Mouse (Mus musculus) spleen, adult 12 weeks (tissue): ENCODE data around the gene Tln1.

ENCODE experiments used
- DNase-seq: peaks from one replicate; pipeline ENCODE4 v3.0.0; 2022; ENCODE audit warnings: low spot score

Tln1 gene

GRCm38 (mm10) chr4:43546375-43547047 is 16.0 kb downstream of the Tln1 start:
- DNase-seq = no peak

- DNase-seq = no peak
These were observed 20.4 kb downstream of the Tln1 start for GRCm38 (mm10) chr4:43542044-43542443.

- no peak for DNase-seq
These were observed 26.5 kb downstream of the Tln1 start for GRCm38 (mm10) chr4:43536031-43536430.

- DNase-seq = no peak
These were observed 26.9 kb downstream of the Tln1 start for GRCm38 (mm10) chr4:43535628-43536027.

GRCm38 (mm10) chr4:43533270-43533669 is 29.2 kb downstream of the Tln1 start:
- no peak for DNase-seq

GRCm38 (mm10) chr4:43530581-43530980 is 31.9 kb downstream of the Tln1 start:
- DNase-seq = peak; percentile 70

GRCm38 (mm10) chr4:43530081-43530501 is 32.4 kb downstream of the Tln1 start:
- no peak for DNase-seq

GRCm38 (mm10) chr4:43528487-43528886 is 34.0 kb downstream of the Tln1 start:
- DNase-seq = no peak

GRCm38 (mm10) chr4:43527880-43528279 is 34.6 kb downstream of the Tln1 start:
- no peak for DNase-seq

GRCm38 (mm10) chr4:43519956-43520355 is 42.5 kb downstream of the Tln1 start:
- peak; percentile 73 for DNase-seq

GRCm38 (mm10) chr4:43519551-43519950 is 42.9 kb downstream of the Tln1 start:
- no peak for DNase-seq

GRCm38 (mm10) chr4:43515764-43516708 is 46.5 kb downstream of the Tln1 start:
- DNase-seq = no peak

GRCm38 (mm10) chr4:43513791-43514190 is 48.7 kb downstream of the Tln1 start:
- no peak for DNase-seq

GRCm38 (mm10) chr4:43513300-43513699 is 49.2 kb downstream of the Tln1 start:
- DNase-seq = no peak

GRCm38 (mm10) chr4:43512653-43513052 is 49.8 kb downstream of the Tln1 start:
- no peak for DNase-seq

- no peak for DNase-seq
These were observed 50.6 kb downstream of the Tln1 start for GRCm38 (mm10) chr4:43511675-43512454.

- DNase-seq = no peak
These were observed 53.4 kb downstream of the Tln1 start for GRCm38 (mm10) chr4:43509109-43509508.

GRCm38 (mm10) chr4:43508666-43508997 is 53.9 kb downstream of the Tln1 start:
- DNase-seq = no peak

GRCm38 (mm10) chr4:43507938-43508665 is 54.4 kb downstream of the Tln1 start:
- no peak for DNase-seq

- DNase-seq = no peak
These were observed 55.8 kb downstream of the Tln1 start, which contains the start of gene Car9 for GRCm38 (mm10) chr4:43506536-43507185. Gene Car9, plus strand, starts transcription at chr4:43506966.

- no peak for DNase-seq
These were observed 56.4 kb downstream of the Tln1 start for GRCm38 (mm10) chr4:43506074-43506473.
